Mouse (Mus musculus) stomach, postnatal 0 days (tissue): ENCODE results near the gene Gli1.

Source experiments
- CTCF ChIP-seq: IDR thresholded peaks from 2 replicates; pipeline ENCODE4 v1.5.1; 2016; ENCODE audit warnings: antibody characterized with exemption, low read depth, mild to moderate bottlenecking, moderate library complexity
- EP300 ChIP-seq: optimal IDR thresholded peaks from 2 replicates; pipeline ENCODE3; 2016; ENCODE audit warnings: antibody characterized with exemption

DNA sequence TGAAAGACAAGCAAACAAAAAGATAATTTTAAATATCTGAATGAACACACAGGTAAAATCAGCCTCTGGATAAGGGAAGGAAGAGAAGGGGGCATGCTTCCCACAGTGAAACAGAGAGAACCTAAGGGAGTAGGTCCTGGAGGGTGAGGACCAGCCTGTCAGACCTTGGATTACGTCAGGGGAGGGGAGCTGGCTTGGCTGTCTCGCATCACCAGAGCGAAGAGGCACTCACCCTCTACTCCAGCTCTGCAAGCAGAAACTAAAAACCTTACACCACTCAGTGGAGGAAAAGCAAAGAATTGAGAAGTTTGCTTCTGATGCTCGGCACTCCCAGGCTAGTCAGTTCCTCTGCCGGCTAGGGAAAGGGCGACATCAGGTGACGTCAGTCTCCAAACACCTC lies 21.8 kb downstream of the Gli1 start:
- TF ChIP-seq CTCF, result no peak
- no peak for TF ChIP-seq EP300
